Mouse (Mus musculus) MEL (cell line): Measurements from ENCODE around the gene Ptgfr. TPM values are rescaled to one million over a fixed set of nuclear protein-coding genes. Genes with fewer than 3 reads are reported as not detected.

Experiments
- DNase-seq: peaks from one replicate; pipeline ENCODE4 v3.0.0; 2011; ENCODE audit warnings: low read depth, low spot score
- H3K27ac ChIP-seq: 2 replicates; pipeline ENCODE4 v1.5.1; 2012; ENCODE audit warnings: low read depth, mild to moderate bottlenecking, control low read depth, low read length, moderate library complexity; ENCODE audit not compliant: control insufficient read depth
- H3K27me3 ChIP-seq, 2 experiments: fragments of 150-350 bp in 1 of 2; sonication (generic) in 1 of 2; 2 replicates each; pipeline ENCODE4 v1.6.1; 2012; ENCODE audit warnings: low read length in 2 of 2, mild to moderate bottlenecking in 2 of 2, improper control_type of control experiment in 1 of 2, moderate library complexity in 1 of 2; ENCODE audit not compliant: insufficient read depth in 2 of 2, control insufficient read depth in 1 of 2
- H3K36me3 ChIP-seq, 2 experiments: 2 replicates each; pipeline ENCODE4 v1.6.1; 2012 to 2014; ENCODE audit warnings: low read length in 2 of 2, improper control_type of control experiment in 1 of 2, inconsistent platforms in 1 of 2, mild to moderate bottlenecking in 1 of 2; ENCODE audit not compliant: insufficient read depth in 2 of 2, control insufficient read depth in 1 of 2
- H3K4me1 ChIP-seq, 2 experiments: fragments of 150-350 bp in 1 of 2; sonication (generic) in 1 of 2; 2 replicates each; pipeline ENCODE4 v1.6.1; 2012; ENCODE audit warnings: low read length in 2 of 2, improper control_type of control experiment in 1 of 2, mild to moderate bottlenecking in 1 of 2; ENCODE audit not compliant: insufficient read depth in 2 of 2, control insufficient read depth in 1 of 2
- H3K4me3 ChIP-seq, 2 experiments: fragments of 150-350 bp in 1 of 2; sonication (generic) in 1 of 2; 2 replicates each; pipeline ENCODE4 v1.5.1; 2012; ENCODE audit warnings: low read depth in 2 of 2, low read length in 2 of 2, mild to moderate bottlenecking in 2 of 2, moderate library complexity in 2 of 2, control low read depth in 1 of 2, improper control_type of control experiment in 1 of 2; ENCODE audit not compliant: control insufficient read depth in 1 of 2, insufficient read depth in 1 of 2
- H3K79me2 ChIP-seq: 2 replicates; pipeline ENCODE4 v1.6.1; 2012; ENCODE audit warnings: mild to moderate bottlenecking, low read length, moderate library complexity; ENCODE audit not compliant: control insufficient read depth, poor library complexity, insufficient read depth
- H3K9ac ChIP-seq: 2 replicates; pipeline ENCODE4 v1.6.1; 2012; ENCODE audit warnings: low read depth, mild to moderate bottlenecking, control low read depth, low read length, moderate library complexity; ENCODE audit not compliant: control insufficient read depth, poor library complexity, severe bottlenecking
- H3K9me3 ChIP-seq: fragments of 150-350 bp; sonication (generic); replicated peaks from 2 replicates; pipeline ENCODE4 v1.6.1; 2012; ENCODE audit warnings: mild to moderate bottlenecking, low read length, improper control_type of control experiment, moderate library complexity; ENCODE audit not compliant: insufficient read depth
- BHLHE40 ChIP-seq: IDR thresholded peaks from 2 replicates; pipeline ENCODE4 v1.6.1; 2012; ENCODE audit warnings: low read depth, mild to moderate bottlenecking, inconsistent platforms, low read length, improper control_type of control experiment, borderline replicate concordance
- CHD1 ChIP-seq: IDR thresholded peaks from 2 replicates; pipeline ENCODE4 v1.6.1; 2012; ENCODE audit warnings: low read depth, mild to moderate bottlenecking, inconsistent platforms, low read length, improper control_type of control experiment
- CHD2 ChIP-seq: IDR thresholded peaks from 2 replicates; pipeline ENCODE4 v1.6.1; 2011; ENCODE audit warnings: low read length, improper control_type of control experiment
- ELF1 ChIP-seq: IDR thresholded peaks from 2 replicates; pipeline ENCODE4 v1.6.1; 2014; ENCODE audit warnings: low read depth, mild to moderate bottlenecking, inconsistent platforms, low read length, improper control_type of control experiment, moderate library complexity
- GATA1 ChIP-seq: IDR thresholded peaks from 2 replicates; pipeline ENCODE4 v1.6.1; 2011; ENCODE audit warnings: low read depth, low read length, improper control_type of control experiment
- HCFC1 ChIP-seq: IDR thresholded peaks from 2 replicates; pipeline ENCODE4 v1.6.1; 2012; ENCODE audit warnings: low read depth, mild to moderate bottlenecking, inconsistent platforms, low read length, improper control_type of control experiment, moderate library complexity
- MAX ChIP-seq: IDR thresholded peaks from 2 replicates; pipeline ENCODE4 v1.6.1; 2011; ENCODE audit warnings: low read length, improper control_type of control experiment
- MEF2A ChIP-seq: IDR thresholded peaks from 2 replicates; pipeline ENCODE4 v1.6.1; 2014; ENCODE audit warnings: low read depth, mild to moderate bottlenecking, inconsistent platforms, low read length, improper control_type of control experiment; ENCODE audit not compliant: poor library complexity, insufficient replicate concordance, severe bottlenecking; ENCODE audit errors: extremely low read depth
- MXI1 ChIP-seq: IDR thresholded peaks from 2 replicates; pipeline ENCODE4 v1.6.1; 2011; ENCODE audit warnings: mild to moderate bottlenecking, low read depth, low read length, improper control_type of control experiment
- MYB ChIP-seq: IDR thresholded peaks from 2 replicates; pipeline ENCODE4 v1.6.1; 2011; ENCODE audit warnings: mild to moderate bottlenecking, low read depth, low read length, improper control_type of control experiment
- MYC ChIP-seq: IDR thresholded peaks from 2 replicates; pipeline ENCODE4 v1.6.1; 2011; ENCODE audit warnings: low read depth, mild to moderate bottlenecking, low read length, improper control_type of control experiment, moderate library complexity
- POLR2AphosphoS5 ChIP-seq: IDR thresholded peaks from 2 replicates; pipeline ENCODE4 v1.6.1; 2012; ENCODE audit warnings: low read depth, borderline replicate concordance, mild to moderate bottlenecking, inconsistent platforms, low read length, moderate library complexity, mixed read lengths
- SMC3 ChIP-seq: IDR thresholded peaks from 2 replicates; pipeline ENCODE4 v1.6.1; 2011; ENCODE audit warnings: low read depth, low read length, improper control_type of control experiment
- TCF12 ChIP-seq: IDR thresholded peaks from 2 replicates; pipeline ENCODE4 v1.6.1; 2014; ENCODE audit warnings: low read depth, mild to moderate bottlenecking, inconsistent platforms, low read length, improper control_type of control experiment, moderate library complexity
- UBTF ChIP-seq: IDR thresholded peaks from 2 replicates; pipeline ENCODE4 v1.6.1; 2012; ENCODE audit warnings: low read depth, mild to moderate bottlenecking, inconsistent platforms, low read length, improper control_type of control experiment, moderate library complexity, borderline replicate concordance; ENCODE audit not compliant: insufficient read depth
- USF2 ChIP-seq, 2 experiments: IDR thresholded peaks; 2 replicates each; pipeline ENCODE4 v1.6.1; 2011 to 2012; ENCODE audit warnings: improper control_type of control experiment in 2 of 2, low read length in 2 of 2, borderline replicate concordance in 1 of 2, inconsistent platforms in 1 of 2, low read depth in 1 of 2, mild to moderate bottlenecking in 1 of 2; ENCODE audit not compliant: insufficient read depth in 1 of 2
- ZKSCAN1 ChIP-seq: IDR thresholded peaks from 2 replicates; pipeline ENCODE4 v1.6.1; 2012; ENCODE audit warnings: low read depth, mild to moderate bottlenecking, inconsistent platforms, low read length, improper control_type of control experiment, moderate library complexity
- ZMIZ1 ChIP-seq: IDR thresholded peaks from 2 replicates; pipeline ENCODE4 v1.6.1; 2012; ENCODE audit warnings: low read depth, mild to moderate bottlenecking, inconsistent platforms, low read length, improper control_type of control experiment, moderate library complexity
- ZNF384 ChIP-seq: IDR thresholded peaks from 2 replicates; pipeline ENCODE4 v1.6.1; 2012; ENCODE audit warnings: low read depth, mild to moderate bottlenecking, inconsistent platforms, low read length, improper control_type of control experiment
- polyA plus RNA-seq, 2 experiments: library from polyadenylated mRNA; stranded (reverse) in 1 of 2; unstranded in 1 of 2; fragments of >175 nt in 1 of 2; fragments of >200 nt in 1 of 2; gene quantifications; 2 replicates each; pipeline versions ENCODE4 v1.2.1 to v1.2.4; 2012; ENCODE audit warnings: low replicate concordance in 2 of 2, low read depth in 1 of 2; ENCODE audit not compliant: insufficient read length in 2 of 2, insufficient read depth in 1 of 2, missing spikeins in 1 of 2
- total RNA-seq: library from RNA; depleted of rRNA; stranded (reverse); fragments of 300-350 nt; gene quantifications from 2 replicates; pipeline ENCODE4 v1.2.3, GENCODE M21; 2012; rRNA removed

The Ptgfr gene
- total and polyA plus RNA-seq, 3 experiments, result not detected

GRCm38 (mm10) chr3:151748514-151748913, 88.9 kb downstream of the Ptgfr start:
- Histone ChIP-seq H3K4me1 (no peaks in the 10 kb centered on the region), H3K4me3 (no peak overlapping the region), H3K9ac (no peak overlapping the region), H3K9me3 (no peaks in the 10 kb centered on the region), H3K27ac (no peak overlapping the region), H3K79me2 (no peaks in the 10 kb centered on the region), H3K27me3 (no peaks in the 10 kb centered on the region), H3K36me3 (no peaks in the 10 kb centered on the region)
- TF ChIP-seq GATA1 (no peak), MYB (no peak), MYC (no peak), ZNF384 (no peak), MEF2A (no peak), MAX (no peak), HCFC1 (no peak), SMC3 (no peak), TCF12 (no peak), ELF1 (no peak), CHD1 (no peak), CHD2 (no peak), POLR2AphosphoS5 (no peak), ZKSCAN1 (no peak), UBTF (no peak), BHLHE40 (no peak), ZMIZ1 (no peak), USF2 (IDR thresholded peaks at IDR 0.05; ENCODE audit: borderline replicate concordance in 1 of 2, insufficient read depth in 1 of 2, low read depth in 1 of 2, low read length in 2 of 2) (no peak), MXI1 (no peak)
- no peak for DNase-seq

Other genes starting within 250 kb of the Ptgfr start
- gene Ifi44, start 87.7 kb downstream of the Ptgfr start, total RNA-seq, result not detected in 2 replicates
- gene Ifi44, start 87.7 kb downstream of the Ptgfr start, polyA plus RNA-seq, result not detected
- gene Ifi44l, start 74.7 kb downstream of the Ptgfr start, total RNA-seq, result not detected in 2 replicates
- gene Ifi44l, start 74.7 kb downstream of the Ptgfr start, polyA plus RNA-seq, result not detected